Mouse (Mus musculus) forebrain, postnatal 0 days (tissue): ENCODE measurements at regions not wholly inside any gene's neighbourhood (a gene's known extent, or its start where the extent isn't known, plus 50 kb on each side); places are given as distances from the start of the nearest gene placed in this dataset.
A peak's percentile ranks its signal among the peaks of the same experiment; 100 is the strongest.

Source experiments
- ATAC-seq: fragments of 200-750 bp; cut with Nextera tagmentation; 2 replicates; pipeline ENCODE4 v1.8.0; 2017; ENCODE audit warnings: mild to moderate bottlenecking, moderate library complexity
- DNase-seq: peaks from one replicate; pipeline ENCODE4 v3.0.0-alpha.2; 2015
- H3K27ac ChIP-seq: fragments of 300-500 bp; sonication (generic); 2 replicates; pipeline ENCODE4 v1.5.1; 2014; ENCODE audit warnings: low read depth, mild to moderate bottlenecking, antibody characterized with exemption, low read length, moderate library complexity, mixed read lengths
- H3K27me3 ChIP-seq: fragments of 300-500 bp; sonication (generic); 2 replicates; pipeline ENCODE4 v1.6.1; 2014; ENCODE audit warnings: mild to moderate bottlenecking, low read length, mixed read lengths; ENCODE audit not compliant: insufficient read depth
- H3K36me3 ChIP-seq: fragments of 300-500 bp; sonication (generic); 2 replicates; pipeline ENCODE4 v1.6.1; 2014; ENCODE audit warnings: mild to moderate bottlenecking, moderate library complexity; ENCODE audit not compliant: insufficient read depth
- H3K4me1 ChIP-seq: fragments of 300-500 bp; sonication (generic); 2 replicates; pipeline ENCODE4 v1.6.1; 2014; ENCODE audit warnings: antibody characterized with exemption; ENCODE audit not compliant: insufficient read depth
- H3K4me2 ChIP-seq: fragments of 300-500 bp; sonication (generic); 2 replicates; pipeline ENCODE4 v1.6.1; 2014; ENCODE audit warnings: low read depth, mild to moderate bottlenecking, moderate library complexity
- H3K4me3 ChIP-seq: fragments of 300-500 bp; sonication (generic); 2 replicates; pipeline ENCODE4 v1.5.1; 2014; ENCODE audit warnings: low read depth, low read length, mixed read lengths
- H3K9ac ChIP-seq: fragments of 300-500 bp; sonication (generic); 2 replicates; pipeline ENCODE4 v1.6.1; 2014; ENCODE audit warnings: mild to moderate bottlenecking
- H3K9me3 ChIP-seq: fragments of 300-500 bp; sonication (generic); 2 replicates; pipeline ENCODE4 v1.6.1; 2016; ENCODE audit warnings: low read length
- CTCF ChIP-seq: sonication (generic); IDR thresholded peaks from 2 replicates; pipeline ENCODE4 v1.5.1; 2016; ENCODE audit warnings: antibody characterized with exemption, control low read depth, low read depth
- WGBS: fragments of 180-500 bp; shearing (Covaris S2); extraction: QIAGEN DNeasy Blood & Tissue Kit; methylation state at CpG from one replicate; pipeline ENCODE4 v1.1.7; 2014; 5-methylcytosine and 5-hydroxymethylcytosine counted together

DNA sequence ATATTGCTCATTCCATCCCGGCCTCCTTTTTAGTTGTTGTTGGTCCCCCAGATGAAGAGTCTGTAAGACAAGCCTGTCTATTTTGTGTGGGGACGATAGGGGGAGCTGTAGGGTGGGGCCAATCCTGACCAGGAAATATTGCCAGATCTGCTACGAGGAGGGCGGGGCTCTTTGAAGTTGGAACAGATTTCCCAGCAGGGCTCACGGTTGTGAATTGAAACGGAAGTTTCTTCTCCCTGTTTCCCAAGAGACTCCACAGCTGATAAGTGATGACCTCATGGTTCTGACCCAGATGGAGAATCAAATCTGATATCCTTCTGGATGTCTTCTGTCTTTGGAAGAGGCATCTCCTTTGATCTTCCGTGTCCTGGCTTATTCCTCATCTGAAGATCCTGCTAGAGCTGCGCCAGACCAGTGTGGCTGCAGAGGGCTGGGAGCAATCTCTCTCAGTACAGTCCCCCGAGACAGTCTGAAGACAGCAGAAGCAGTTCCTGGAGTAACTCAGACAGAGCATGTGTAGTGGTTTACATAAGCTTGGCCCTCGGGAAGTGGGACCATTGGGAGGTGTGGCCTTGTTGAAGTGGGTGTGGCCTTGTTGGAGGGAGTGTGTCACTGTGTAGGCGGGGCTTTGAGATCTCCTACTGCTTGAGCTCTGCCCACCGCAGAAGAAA is 61.9 kb upstream of the Ctbp2 start:
- Histone ChIP-seq H3K27ac (no peak overlapping the region), H3K9ac (no peak overlapping the region), H3K4me2 (peak overlapping the region; percentile 19; the same call in 1 of the 2 replicates), H3K9me3 (no peaks in the 10 kb centered on the region), H3K4me3 (no peak overlapping the region), H3K4me1 (no peaks in the 10 kb centered on the region), H3K36me3 (no peaks in the 10 kb centered on the region), H3K27me3 (no peaks in the 10 kb centered on the region)
- peak; percentile 59 for TF ChIP-seq CTCF
- DNase-seq (peak; percentile 31), ATAC-seq (peak; percentile 55)
- WGBS: 21% methylated on average over 12 of the region's 12 CpGs

DNA sequence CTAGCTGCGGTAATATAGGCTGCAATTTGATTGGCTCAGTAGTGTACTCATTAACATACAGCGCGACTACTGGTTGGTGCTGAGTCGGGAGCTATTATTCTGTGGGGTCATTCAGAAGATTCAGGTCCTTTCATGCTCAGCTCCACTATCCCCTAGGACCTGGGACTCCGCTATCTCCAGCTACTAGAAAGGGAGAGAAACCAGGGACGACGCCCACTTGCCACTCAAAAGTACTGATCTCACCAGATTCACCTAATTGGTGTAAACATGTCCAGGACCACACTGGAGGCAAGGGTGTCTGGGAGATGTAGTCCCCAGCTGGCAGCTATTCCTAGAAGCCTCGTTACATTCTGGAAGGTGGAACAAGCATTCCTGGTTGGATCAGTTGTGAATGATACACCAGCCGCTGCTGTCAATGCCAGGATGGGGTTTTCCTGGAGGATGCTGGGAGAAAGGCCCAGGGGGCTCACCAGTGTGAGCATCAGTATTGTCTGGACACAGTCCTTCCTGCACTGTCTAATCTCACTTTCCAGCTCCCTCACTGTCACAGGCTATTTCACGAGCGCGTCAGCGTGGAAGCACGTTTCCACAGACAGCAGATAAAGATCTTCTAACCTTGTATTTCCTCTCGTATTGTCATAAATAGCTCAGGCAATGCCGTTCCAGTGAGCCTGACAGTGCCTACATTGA is 60.9 kb upstream of the Ctbp2 start:
- no peaks in the 10 kb centered on the region for H3K4me1 ChIP-seq
- H3K36me3 ChIP-seq: no peaks in the 10 kb centered on the region
- peak; percentile 27 for ATAC-seq
- H3K9ac ChIP-seq: no peak overlapping the region
- H3K4me2 ChIP-seq: no peak overlapping the region
- H3K27ac ChIP-seq: no peak overlapping the region
- no peak overlapping the region for H3K4me3 ChIP-seq
- peak; percentile 27 for DNase-seq
- no peak for TF ChIP-seq CTCF
- no peaks in the 10 kb centered on the region for H3K9me3 ChIP-seq
- H3K27me3 ChIP-seq: no peaks in the 10 kb centered on the region
- 54% methylated on average over 16 of the region's 16 CpGs for WGBS

DNA sequence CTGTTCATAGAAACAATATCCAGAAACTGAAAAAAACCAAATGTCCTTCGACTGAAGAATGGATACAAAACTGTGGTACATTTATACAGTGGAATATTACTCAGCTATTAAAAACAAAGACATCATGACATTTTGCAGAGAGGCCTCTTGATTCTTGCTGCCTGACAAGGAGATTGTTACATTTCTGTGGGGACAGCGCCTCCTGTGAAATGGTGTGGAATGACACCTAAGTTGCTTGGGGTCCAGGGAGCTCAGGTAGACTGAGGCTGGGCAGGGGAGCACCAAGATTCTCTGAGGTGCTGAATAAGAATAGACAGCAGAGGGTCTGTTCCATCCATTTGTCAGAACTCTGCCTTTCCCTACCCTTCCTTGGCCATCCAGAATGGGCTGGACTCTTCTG is 57.2 kb upstream of the Ctbp2 start:
- TF ChIP-seq CTCF: no peak
- Histone ChIP-seq H3K9me3 (no peaks in the 10 kb centered on the region), H3K4me1 (no peaks in the 10 kb centered on the region; the same call in 1 of the 2 replicates), H3K4me2 (no peak overlapping the region), H3K4me3 (no peak overlapping the region), H3K9ac (no peak overlapping the region), H3K27ac (no peak overlapping the region), H3K27me3 (no peaks in the 10 kb centered on the region), H3K36me3 (no peaks in the 10 kb centered on the region)
- 62% methylated on average over 2 of the region's 2 CpGs for WGBS
- ATAC-seq (no peak), DNase-seq (no peak)

DNA sequence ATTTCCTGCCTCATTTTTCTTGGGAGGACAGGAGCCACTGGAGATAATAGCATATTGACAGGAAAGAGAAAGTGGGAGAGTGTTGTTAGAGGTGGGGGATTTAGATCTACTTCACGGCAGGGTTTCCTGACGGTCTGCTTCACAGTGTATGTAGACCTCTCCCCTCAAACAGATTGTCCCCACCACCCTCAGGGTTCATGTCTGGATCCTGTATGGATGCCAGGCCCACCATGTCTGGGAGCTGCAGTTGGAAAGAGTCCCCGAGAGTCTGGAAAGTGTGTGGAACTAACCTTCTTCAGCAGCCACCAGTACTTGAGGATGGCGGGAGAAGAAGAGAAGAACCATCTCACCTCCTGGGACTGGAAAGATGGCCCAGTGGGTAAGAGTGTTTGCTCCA is 53.0 kb upstream of the Ctbp2 start:
- H3K4me2 ChIP-seq: no peak overlapping the region
- 66% methylated on average over 4 of the region's 4 CpGs for WGBS
- no peaks in the 10 kb centered on the region for H3K36me3 ChIP-seq
- no peak overlapping the region for H3K4me3 ChIP-seq
- H3K27ac ChIP-seq: no peak overlapping the region
- ATAC-seq (no peak), DNase-seq (no peak)
- H3K4me1 ChIP-seq: no peaks in the 10 kb centered on the region; the same call in 1 of the 2 replicates
- no peaks in the 10 kb centered on the region for H3K9me3 ChIP-seq
- H3K27me3 ChIP-seq: no peaks in the 10 kb centered on the region
- no peak for TF ChIP-seq CTCF
- H3K9ac ChIP-seq: no peak overlapping the region

DNA sequence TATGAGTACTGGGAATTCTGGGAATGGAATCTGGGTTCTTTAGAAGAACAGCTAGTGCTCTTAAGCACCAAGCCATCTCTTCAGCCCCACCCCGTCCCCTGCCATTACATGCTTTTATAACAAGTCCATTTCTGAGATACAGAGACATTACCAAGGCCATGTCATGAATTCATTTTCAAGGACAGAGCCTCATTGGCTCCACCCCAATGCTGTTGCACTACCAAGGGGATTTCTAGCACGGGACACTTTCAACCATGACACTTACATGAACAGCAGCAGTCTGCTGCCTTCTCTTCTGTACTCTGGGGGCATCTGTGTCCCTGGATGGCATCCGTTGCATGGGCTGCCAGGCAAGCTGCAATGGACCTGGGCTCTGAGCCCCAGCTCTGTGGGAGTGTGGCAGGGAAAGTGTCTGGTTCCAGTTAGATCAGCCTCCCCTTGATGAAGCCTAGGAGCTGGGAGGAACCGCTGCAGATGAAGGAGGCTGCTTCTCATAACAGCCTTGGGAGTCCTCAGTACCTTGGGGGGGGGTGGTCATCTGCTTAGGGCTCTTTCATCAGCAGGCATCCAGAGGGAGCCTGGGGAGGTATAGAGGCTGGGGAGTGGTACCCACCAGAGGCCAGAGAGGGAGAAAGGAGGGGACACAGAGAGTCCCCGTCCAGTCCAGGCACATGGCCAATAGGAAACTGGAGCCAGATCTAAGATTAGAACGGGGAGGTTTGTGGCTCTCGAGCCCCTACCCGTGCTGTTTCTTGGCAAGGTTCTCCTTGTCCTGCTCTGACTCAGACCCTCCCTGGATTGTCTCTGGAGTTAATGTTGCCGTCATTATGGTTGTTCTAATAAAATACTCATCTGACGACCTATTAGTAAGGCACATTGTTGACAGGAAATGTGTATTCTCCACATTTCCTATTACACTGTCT is 52.4 kb upstream of the Ctbp2 start:
- Histone ChIP-seq H3K36me3 (no peaks in the 10 kb centered on the region), H3K27ac (no peak overlapping the region), H3K4me2 (no peak overlapping the region), H3K9me3 (no peaks in the 10 kb centered on the region), H3K9ac (no peak overlapping the region), H3K27me3 (no peaks in the 10 kb centered on the region), H3K4me3 (no peak overlapping the region), H3K4me1 (no peaks in the 10 kb centered on the region; the same call in 1 of the 2 replicates)
- peak; percentile 26 for DNase-seq
- TF ChIP-seq CTCF: no peak
- 49% methylated on average over 10 of the region's 10 CpGs for WGBS
- ATAC-seq: peak; percentile 54
